Mouse (Mus musculus): ENCODE measurements around the gene Bcl2a1d.
A peak's percentile ranks its signal among the peaks of the same experiment; 100 is the strongest.
"Not testable (repeated sequence)": the region's sequence is repeated elsewhere in the genome, so short reads cannot be mapped to it uniquely, and the experiment has no call there.

Bcl2a1d gene

GRCm38 (mm10) chr9:88731728-88732127, at the start of gene Bcl2a1d:
TSS of gene Bcl2a1d (minus strand) at chr9:88731914.
- DNase-seq (ENCODE audit: low spot score in 2 of 2): not testable (repeated sequence)

- not testable (repeated sequence) for DNase-seq (ENCODE audit: low spot score in 2 of 2)
Observed at GRCm38 (mm10) chr9:88770239-88770638, 38.5 kb upstream of the Bcl2a1d start.

- DNase-seq (ENCODE audit: low spot score in 2 of 2): not testable (repeated sequence)
Observed at GRCm38 (mm10) chr9:88769470-88769869, 37.8 kb upstream of the Bcl2a1d start.

- DNase-seq (ENCODE audit: low spot score in 2 of 2): peak; percentile 55 to 57
Observed at GRCm38 (mm10) chr9:88746687-88747086, 15.0 kb upstream of the Bcl2a1d start.

GRCm38 (mm10) chr9:88746046-88746445, 14.3 kb upstream of the Bcl2a1d start:
- DNase-seq (ENCODE audit: low spot score in 2 of 2): not testable (repeated sequence)

- not testable (repeated sequence) for DNase-seq (ENCODE audit: low spot score in 2 of 2)
Observed at GRCm38 (mm10) chr9:88735289-88735688, 3.6 kb upstream of the Bcl2a1d start.

- DNase-seq (ENCODE audit: low spot score in 2 of 2): not testable (repeated sequence)
Observed at GRCm38 (mm10) chr9:88733182-88733581, 1.5 kb upstream of the Bcl2a1d start.

GRCm38 (mm10) chr9:88732334-88732733, 620 bp upstream of the Bcl2a1d start:
- DNase-seq (ENCODE audit: low spot score in 2 of 2): not testable (repeated sequence)

- DNase-seq (ENCODE audit: low spot score in 2 of 2): not testable (repeated sequence)
Observed at GRCm38 (mm10) chr9:88728311-88728710, 3.4 kb downstream of the Bcl2a1d start.

GRCm38 (mm10) chr9:88721628-88722027, 10.1 kb downstream of the Bcl2a1d start:
- DNase-seq (ENCODE audit: low spot score in 2 of 2): not testable (repeated sequence)

GRCm38 (mm10) chr9:88719989-88720537, 11.7 kb downstream of the Bcl2a1d start, which contains the start of gene Mthfsl:
TSS of gene Mthfsl (minus strand) at chr9:88720296.
- DNase-seq (ENCODE audit: low spot score in 2 of 2): peak; percentile 48 to 60

- DNase-seq (ENCODE audit: low spot score in 2 of 2): peak; percentile 26 to 29
Observed at GRCm38 (mm10) chr9:88719073-88719921, 12.4 kb downstream of the Bcl2a1d start.

- peak in 1 of 2 experiments; percentile 25 for DNase-seq (ENCODE audit: low spot score in 2 of 2)
Observed at GRCm38 (mm10) chr9:88718593-88718992, 13.1 kb downstream of the Bcl2a1d start.

GRCm38 (mm10) chr9:88718140-88718539, 13.6 kb downstream of the Bcl2a1d start:
- peak in 1 of 2 experiments; percentile 40 for DNase-seq (ENCODE audit: low spot score in 2 of 2)

GRCm38 (mm10) chr9:88714515-88714914, 17.2 kb downstream of the Bcl2a1d start:
- DNase-seq (ENCODE audit: low spot score in 2 of 2): not testable (repeated sequence)

- DNase-seq (ENCODE audit: low spot score in 2 of 2): not testable (repeated sequence)
Observed at GRCm38 (mm10) chr9:88712164-88712749, 19.5 kb downstream of the Bcl2a1d start.

- DNase-seq (ENCODE audit: low spot score in 2 of 2): not testable (repeated sequence)
Observed at GRCm38 (mm10) chr9:88710910-88711438, 20.7 kb downstream of the Bcl2a1d start.

GRCm38 (mm10) chr9:88710439-88710838, 21.3 kb downstream of the Bcl2a1d start:
- DNase-seq (ENCODE audit: low spot score in 2 of 2): not testable (repeated sequence)

GRCm38 (mm10) chr9:88709794-88710193, 21.9 kb downstream of the Bcl2a1d start:
- DNase-seq (ENCODE audit: low spot score in 2 of 2): not testable (repeated sequence)

- DNase-seq (ENCODE audit: low spot score in 2 of 2): no peak
Observed at GRCm38 (mm10) chr9:88709304-88709703, 22.4 kb downstream of the Bcl2a1d start.

- no peak for DNase-seq (ENCODE audit: low spot score in 2 of 2)
Observed at GRCm38 (mm10) chr9:88706700-88707099, 25.0 kb downstream of the Bcl2a1d start.

GRCm38 (mm10) chr9:88705157-88705556, 26.6 kb downstream of the Bcl2a1d start:
- DNase-seq (ENCODE audit: low spot score in 2 of 2): not testable (repeated sequence)
